Mouse (Mus musculus): Measurements from ENCODE around the gene Zfp541. TPM values are rescaled to one million over a fixed set of nuclear protein-coding genes. Genes with fewer than 3 reads are reported as not detected.

Gene Zfp541
- polyA plus RNA-seq (2012; fragmentation: generic; extraction: Trizol), result under 1 TPM in 1 of 2 experiments, not detected in 1; 0.02 TPM

DNA sequence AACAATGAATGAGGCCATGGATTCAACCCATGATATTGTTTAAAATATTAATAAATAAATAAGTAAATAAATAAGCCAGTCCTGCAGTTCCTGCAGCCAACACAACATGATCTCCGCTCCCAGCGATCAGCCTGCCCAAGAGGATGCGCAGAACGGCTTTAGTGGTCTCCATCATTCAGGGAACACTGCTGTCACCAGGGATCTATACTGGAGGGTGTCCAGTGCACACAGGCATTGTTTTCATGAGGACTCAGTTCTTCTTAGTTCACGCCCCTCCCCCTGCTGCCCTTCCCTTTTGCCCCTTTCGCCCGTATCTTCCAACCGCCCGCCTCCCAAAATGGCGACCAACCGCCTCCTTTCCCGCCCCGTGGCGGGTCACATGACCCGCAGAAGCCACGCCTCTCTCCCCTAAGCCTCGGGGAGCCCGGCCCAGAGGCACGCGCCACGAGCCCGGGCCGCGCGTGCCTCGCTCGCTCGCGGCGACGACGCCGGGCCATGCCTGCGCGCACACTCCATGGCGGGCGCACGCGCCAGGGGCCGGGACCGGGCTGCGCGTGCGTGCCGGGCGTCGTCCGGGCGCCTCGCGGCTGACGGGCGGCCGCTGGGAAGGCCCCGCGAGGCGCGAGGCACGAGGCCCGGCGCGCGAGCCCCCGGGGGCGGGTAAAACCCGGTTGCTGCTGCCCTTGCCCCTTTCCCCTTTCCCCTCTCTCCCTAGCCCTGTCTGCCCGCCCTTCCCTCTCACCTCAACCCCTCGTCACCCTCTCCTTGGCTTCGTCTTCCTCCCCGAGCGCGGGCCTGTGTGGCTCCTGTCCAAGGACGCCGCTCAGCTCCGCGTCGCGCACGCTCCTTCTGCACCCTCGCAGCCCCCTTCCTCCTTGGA lies at the start of gene Zfp541:
TSS of gene Zfp541 (plus strand) at position 596 of the 880 bp plus-strand sequence.

DNA sequence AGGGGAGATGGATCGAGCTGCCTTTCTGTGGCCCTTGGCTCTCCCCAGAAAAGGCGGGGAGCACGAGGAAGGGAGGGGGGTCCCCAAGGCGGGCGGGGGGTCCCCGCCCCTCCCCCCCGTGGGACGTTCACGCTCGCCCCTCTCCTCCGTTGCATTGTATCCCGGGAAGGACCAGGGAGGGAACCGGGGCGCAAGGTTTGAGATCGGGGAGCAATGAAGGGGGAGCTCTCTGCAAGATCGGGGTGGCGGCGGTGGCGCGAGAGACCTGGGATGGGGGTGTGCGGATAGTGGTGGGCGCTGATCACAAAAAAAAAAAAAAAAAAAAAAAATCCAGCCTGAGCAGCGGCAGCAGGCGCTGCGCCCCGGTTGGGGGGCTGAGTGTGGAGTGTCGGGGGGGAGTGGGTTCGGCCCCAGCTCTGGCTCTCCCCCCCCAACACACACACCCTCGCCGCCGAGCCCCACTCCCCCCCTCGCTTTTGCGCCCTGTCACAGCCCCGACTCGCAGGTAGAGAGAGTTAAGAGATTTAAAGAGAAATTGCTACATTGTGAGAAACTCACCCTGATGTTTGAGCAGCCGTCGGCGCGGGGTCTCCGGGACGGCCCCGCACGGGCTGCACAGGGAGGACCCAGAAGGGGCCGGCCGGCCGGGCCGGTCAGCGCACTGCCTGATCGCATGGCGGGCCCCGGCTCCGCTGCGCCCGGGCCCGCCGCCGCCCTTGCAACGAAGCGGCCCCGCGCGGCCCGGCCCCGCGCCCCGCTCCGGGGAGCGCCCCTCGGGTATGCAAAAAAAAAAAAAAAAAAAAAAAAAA lies 14.1 kb upstream of the Zfp541 start, which contains the start of gene Bicra:
TSS of gene Bicra (minus strand) at position 584 of the 809 bp plus-strand sequence.

DNA sequence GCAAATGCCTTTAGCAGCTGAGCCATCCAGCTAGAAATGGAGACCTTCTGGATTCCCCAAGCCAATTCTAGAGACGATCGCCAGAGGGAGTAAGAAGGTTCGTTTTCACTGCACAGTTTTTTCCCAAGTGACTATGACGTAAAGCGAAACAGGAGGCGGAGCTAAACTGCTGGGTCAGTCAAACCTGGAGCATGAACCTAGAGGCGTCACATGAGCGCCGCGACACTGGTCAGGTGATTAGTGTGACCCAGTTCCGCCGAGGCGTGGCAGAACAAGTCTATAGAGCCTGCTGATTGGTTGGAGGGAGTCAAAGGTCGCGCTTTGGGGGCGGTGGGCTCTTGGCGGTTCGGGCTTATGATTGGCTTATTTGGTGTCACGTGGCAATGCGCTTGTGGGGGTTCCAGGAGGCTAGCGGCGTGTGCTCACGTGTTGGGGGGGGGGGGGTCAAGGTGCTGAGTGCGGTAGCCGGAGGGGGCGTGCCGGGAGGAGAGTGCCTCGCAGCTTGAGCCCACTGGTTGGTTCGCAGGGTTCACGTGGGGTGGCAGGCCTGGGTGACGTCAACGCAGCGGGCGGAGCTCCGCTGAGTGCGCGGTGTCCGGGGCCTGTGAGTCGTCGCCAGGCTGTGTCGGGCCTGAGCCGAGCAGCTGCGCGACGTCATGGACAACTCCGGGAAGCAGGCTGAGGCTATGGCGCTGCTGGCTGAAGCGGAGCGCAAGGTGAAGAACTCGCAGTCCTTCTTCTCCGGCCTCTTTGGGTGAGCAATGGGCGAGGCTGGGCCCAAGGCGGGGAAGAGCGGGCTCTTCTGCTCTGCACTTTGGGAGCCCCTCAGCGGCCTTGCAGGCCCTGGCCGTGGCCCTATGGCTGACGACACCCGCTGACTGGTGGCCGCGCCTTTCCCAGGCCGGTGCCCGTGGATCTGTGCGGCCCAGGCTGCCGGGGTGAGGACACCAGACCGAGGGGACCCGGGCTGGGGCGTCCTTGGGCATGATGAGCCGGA lies 36.7 kb downstream of the Zfp541 start, which contains the start of gene Napa:
TSS of gene Napa (plus strand) at position 438 of the 997 bp plus-strand sequence.

DNA sequence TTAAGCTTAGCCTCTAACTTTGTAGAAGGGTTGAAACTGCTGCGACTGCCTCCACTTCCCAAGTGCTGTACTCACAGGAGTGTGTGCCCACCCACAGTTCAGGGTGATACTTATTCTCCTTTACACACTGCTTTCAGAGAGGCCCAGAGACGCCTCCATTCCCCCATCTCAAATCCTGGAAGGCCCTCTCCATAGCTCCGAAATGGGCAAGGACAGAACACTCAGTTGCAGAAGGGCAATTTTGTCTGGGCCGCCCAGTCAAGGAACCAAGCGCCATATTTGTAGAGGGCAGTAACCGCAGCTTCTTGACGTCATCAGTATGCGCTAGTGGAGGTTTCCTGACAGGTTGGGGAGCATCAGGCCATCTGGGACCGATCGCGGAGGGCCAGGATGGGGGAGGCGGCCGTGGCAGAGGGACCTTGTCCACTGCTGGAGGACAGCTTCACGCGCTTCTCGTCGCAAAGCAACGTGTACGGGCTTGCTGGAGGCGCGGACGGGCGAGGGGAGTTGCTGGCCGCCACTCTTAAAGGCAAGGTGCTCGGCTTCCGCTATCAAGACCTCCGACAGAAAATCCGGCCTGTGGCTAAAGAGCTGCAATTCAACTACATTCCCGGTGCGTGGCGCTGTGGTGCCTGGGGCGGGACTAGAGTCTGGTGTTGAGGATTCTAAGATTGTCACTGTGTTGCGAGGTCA lies 58.1 kb downstream of the Zfp541 start, which contains the start of gene Kptn:
TSS of gene Kptn (plus strand) at position 327 of the 693 bp plus-strand sequence.

DNA sequence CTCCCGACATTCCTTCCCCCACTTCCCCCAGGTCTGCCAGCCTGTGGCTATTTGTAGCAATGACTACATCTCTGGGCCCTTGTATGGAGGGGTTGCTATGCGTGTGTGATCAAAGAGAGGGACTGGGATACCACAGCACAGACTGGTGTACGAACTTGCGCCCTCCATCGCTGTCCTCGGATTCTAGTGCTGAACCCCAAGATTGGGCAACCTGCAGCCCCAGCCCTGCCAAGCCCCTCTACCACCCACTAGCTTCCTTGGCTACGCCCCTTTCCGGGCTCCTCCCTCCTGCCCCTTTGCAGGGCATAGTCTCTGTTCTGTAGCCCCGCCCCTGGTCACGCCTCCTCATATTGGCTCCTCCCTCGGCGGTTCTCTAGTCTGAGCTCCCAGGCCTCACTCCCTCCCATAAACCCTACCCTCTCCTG lies 67.8 kb downstream of the Zfp541 start, which contains the start of gene Slc8a2:
TSS of gene Slc8a2 (plus strand) at position 406 of the 425 bp plus-strand sequence.

Other genes starting within 250 kb of the Zfp541 start
- gene Obox6, start 222.1 kb upstream of the Zfp541 start, polyA plus RNA-seq (2012; fragmentation: generic; extraction: Trizol), result not detected
- not detected for gene Crx, start 181.8 kb upstream of the Zfp541 start, polyA plus RNA-seq (2012; fragmentation: generic; extraction: Trizol)
- gene Crxos, start 179.2 kb upstream of the Zfp541 start, polyA plus RNA-seq (2012; fragmentation: generic; extraction: Trizol), result not detected
- 1,000 to 10,000 TPM in 1 of 2 experiments, 100 to 1,000 TPM in 1; 714 to 1,034 TPM for gene Selenow, start 139.4 kb upstream of the Zfp541 start, polyA plus RNA-seq (2012; fragmentation: generic; extraction: Trizol)
- gene Nop53, start 115.7 kb upstream of the Zfp541 start, polyA plus RNA-seq (2012; fragmentation: generic; extraction: Trizol), result 100 to 1,000 TPM; 323 to 348 TPM
- gene Ehd2, start 94.2 kb upstream of the Zfp541 start, polyA plus RNA-seq (2012; fragmentation: generic; extraction: Trizol), result 100 to 1,000 TPM in 1 of 2 experiments, 10 to 100 TPM in 1; 68.9 to 184 TPM
- 1 to 10 TPM in 1 of 2 experiments, under 1 TPM in 1; 0.85 to 7.8 TPM for gene Bicra, start 13.9 kb upstream of the Zfp541 start, polyA plus RNA-seq (2012; fragmentation: generic; extraction: Trizol)
- 100 to 1,000 TPM in 1 of 2 experiments, 10 to 100 TPM in 1; 94.8 to 117 TPM for gene Napa, start 36.6 kb downstream of the Zfp541 start, polyA plus RNA-seq (2012; fragmentation: generic; extraction: Trizol)
- 10 to 100 TPM; 22.0 to 35.8 TPM for gene Kptn, start 58.1 kb downstream of the Zfp541 start, polyA plus RNA-seq (2012; fragmentation: generic; extraction: Trizol)
- gene Slc8a2, start 68.0 kb downstream of the Zfp541 start, polyA plus RNA-seq (2012; fragmentation: generic; extraction: Trizol), result under 1 TPM in 1 of 2 experiments, not detected in 1; 0.37 TPM
- gene Meis3, start 113.3 kb downstream of the Zfp541 start, polyA plus RNA-seq (2012; fragmentation: generic; extraction: Trizol), result 1 to 10 TPM in 1 of 2 experiments, under 1 TPM in 1; 0.43 to 5.6 TPM
- 10 to 100 TPM in 1 of 2 experiments, 1 to 10 TPM in 1; 7.0 to 11.8 TPM for gene Dhx34, start 160.2 kb downstream of the Zfp541 start, polyA plus RNA-seq (2012; fragmentation: generic; extraction: Trizol)
- gene C5ar2, start 182.3 kb downstream of the Zfp541 start, polyA plus RNA-seq (2012; fragmentation: generic; extraction: Trizol), result not detected
- gene C5ar1, start 197.7 kb downstream of the Zfp541 start, polyA plus RNA-seq (2012; fragmentation: generic; extraction: Trizol), result not detected
- gene Inafm1, start 211.8 kb downstream of the Zfp541 start, polyA plus RNA-seq (2012; fragmentation: generic; extraction: Trizol), result 10 to 100 TPM in 1 of 2 experiments, 1 to 10 TPM in 1; 6.0 to 31.6 TPM
- 10 to 100 TPM; 16.9 to 48.0 TPM for gene Ccdc9, start 225.0 kb downstream of the Zfp541 start, polyA plus RNA-seq (2012; fragmentation: generic; extraction: Trizol)
- 10 to 100 TPM in 1 of 2 experiments, 1 to 10 TPM in 1; 6.2 to 26.3 TPM for gene Bbc3, start 246.6 kb downstream of the Zfp541 start, polyA plus RNA-seq (2012; fragmentation: generic; extraction: Trizol)

All from C3H10T1/2 (cell line).